Mouse (Mus musculus) stomach, postnatal 0 days (tissue): ENCODE measurements at regions not wholly inside any gene's neighbourhood (a gene's known extent, or its start where the extent isn't known, plus 50 kb on each side); places are given as distances from the start of the nearest gene placed in this dataset.

Experiments
- CTCF ChIP-seq: IDR thresholded peaks from 2 replicates; pipeline ENCODE4 v1.5.1; 2016; ENCODE audit warnings: antibody characterized with exemption, low read depth, mild to moderate bottlenecking, moderate library complexity
- EP300 ChIP-seq: optimal IDR thresholded peaks from 2 replicates; pipeline ENCODE3; 2016; ENCODE audit warnings: antibody characterized with exemption

DNA sequence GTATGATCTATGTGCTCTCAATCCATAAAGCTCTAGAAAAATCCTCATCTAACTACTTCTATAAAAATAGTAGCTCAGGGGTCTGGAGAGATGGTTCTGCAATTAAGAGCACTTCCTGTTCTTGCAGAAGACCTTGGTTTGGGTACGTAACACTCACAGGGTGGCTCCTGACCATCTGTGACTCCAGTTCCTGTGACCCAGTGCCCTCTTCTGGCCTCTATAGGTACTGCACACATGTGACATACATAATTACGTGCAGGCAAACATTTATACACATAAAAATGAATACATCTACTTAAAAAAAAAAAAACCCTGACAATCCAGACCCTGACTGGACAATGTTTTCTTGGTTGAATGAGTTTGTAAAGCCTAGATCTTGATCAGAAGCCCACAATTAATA lies 347.2 kb upstream of the Tmpo start:
- TF ChIP-seq EP300 (no peak), CTCF (peak; percentile 20; the same call in 1 of the 2 replicates)
